Mouse (Mus musculus) frontal cortex, adult 2 months (tissue): ENCODE measurements around the gene Dcakd. TPM values are rescaled to one million over a fixed set of nuclear protein-coding genes. Genes with fewer than 3 reads are reported as not detected.
A peak's percentile ranks its signal among the peaks of the same experiment; 100 is the strongest.

Experiments
- DNase-seq, 2 experiments: peaks; one replicate each; pipeline ENCODE4 v3.0.0; 2022; ENCODE audit warnings: low spot score in 1 of 2; ENCODE audit errors: extremely low spot score in 1 of 2
- polyA plus RNA-seq: library from polyadenylated mRNA; depleted of rRNA; stranded (reverse); fragments of >200 nt; gene quantifications from 2 replicates; pipeline ENCODE4 v1.2.3, GENCODE M21; 2012; rRNA removed

Dcakd gene
- polyA plus RNA-seq = 88.0 and 94.5 TPM in 2 replicates

DNA sequence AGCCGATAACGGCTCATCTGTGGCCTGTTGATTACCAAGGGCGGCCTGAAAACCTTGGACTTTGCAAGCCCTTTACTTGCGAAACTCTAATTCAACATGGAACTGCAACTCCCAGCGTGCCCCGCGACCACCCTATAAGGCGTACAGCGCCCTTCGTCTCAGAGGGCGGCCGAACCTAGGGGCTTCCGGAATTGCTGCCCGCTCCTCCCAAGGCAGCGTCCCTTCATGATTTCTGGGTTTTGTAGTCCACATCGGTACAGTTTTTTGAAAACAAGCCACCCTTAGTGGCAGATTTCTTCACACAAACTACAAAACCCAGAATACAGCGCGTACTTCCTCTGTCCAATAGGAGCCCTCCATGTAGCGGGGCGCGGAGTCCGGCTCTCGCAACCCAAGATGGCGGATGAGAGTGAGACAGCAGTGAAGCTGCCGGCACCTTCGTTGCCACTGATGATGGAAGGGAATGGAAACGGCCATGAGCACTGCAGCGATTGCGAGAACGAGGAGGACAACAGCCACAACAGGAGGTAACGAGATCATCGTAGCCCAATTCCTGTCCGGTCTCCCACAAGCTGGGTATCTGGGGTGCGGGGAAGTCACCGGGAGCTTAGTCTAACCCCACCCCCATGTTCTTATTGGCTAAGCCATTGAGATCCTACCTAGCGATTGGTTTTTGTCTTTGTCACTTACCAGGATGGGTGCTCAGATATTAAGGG is at the start of gene Dcakd, which contains the start of gene Nmt1:
TSS of gene Dcakd (minus strand) at position 158 of the 716 bp plus-strand sequence.
TSS of gene Nmt1 (plus strand) at position 15 of the 716 bp plus-strand sequence.
- peak; percentile 97 for DNase-seq

DNA sequence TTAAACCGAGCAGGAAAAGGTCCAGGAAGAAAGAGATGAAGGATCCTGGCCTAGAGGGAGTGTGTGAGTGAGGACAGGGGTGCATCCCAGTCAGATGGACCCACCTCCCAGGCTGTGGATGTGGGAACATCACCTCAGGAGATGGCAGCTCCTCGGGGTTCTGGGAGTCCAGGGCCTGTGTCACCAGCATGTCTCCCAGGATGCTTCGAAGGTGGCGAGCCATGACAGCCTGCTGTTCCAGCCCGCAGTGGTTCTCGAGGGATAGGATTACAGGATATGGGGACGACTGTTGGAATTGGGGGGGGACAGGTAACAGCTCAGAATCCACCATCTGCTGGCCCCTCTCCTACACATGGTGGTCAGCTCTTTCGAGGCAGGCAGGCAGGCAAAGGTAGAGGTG is 48.4 kb upstream of the Dcakd start:
- DNase-seq = no peak

DNA sequence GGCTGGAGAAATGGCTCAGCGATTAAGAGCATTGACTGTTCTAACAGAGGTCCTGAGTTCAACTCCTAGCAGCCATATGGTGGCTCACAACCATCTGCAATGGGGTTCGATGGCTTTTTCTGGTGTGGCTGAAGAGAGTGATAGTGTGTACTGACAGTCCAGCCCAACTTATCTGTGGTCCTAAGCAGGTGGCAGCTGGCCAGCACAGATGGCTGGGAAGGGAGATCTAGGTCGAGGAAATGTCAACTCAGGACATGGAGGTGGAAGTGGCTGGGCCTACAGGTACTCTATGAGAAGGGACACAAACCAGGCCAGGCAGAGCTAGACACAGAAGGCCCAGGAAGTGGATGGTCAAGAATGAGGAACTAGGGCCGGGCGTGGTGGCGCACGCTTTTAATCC is 47.9 kb upstream of the Dcakd start:
- DNase-seq = no peak

DNA sequence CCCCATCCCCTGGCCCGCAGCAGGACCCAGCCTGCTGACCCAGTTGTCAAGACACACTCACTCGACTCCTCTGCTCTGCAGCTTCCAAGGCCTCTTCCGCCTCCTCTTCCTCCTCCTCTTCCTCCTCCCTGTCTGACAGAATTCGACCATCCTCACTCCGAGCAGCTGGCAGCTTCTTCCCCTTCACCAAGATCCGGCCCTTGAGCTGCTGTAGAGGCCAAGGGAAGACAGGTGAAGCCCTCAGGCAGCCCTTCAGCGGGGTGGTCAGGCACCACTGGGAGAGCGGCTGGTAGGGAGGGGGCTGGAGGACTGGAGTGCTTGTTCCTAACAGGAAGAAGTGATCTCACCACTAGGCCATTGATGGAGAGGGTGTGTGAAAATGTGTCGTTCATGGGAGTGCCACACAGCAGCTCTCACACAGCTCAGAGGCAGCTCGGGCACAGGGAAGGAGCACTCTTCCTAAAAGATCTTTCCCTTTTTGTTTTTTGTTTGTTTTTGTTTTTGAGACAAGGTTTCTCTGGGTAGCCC is 46.7 kb upstream of the Dcakd start:
- DNase-seq = no peak

DNA sequence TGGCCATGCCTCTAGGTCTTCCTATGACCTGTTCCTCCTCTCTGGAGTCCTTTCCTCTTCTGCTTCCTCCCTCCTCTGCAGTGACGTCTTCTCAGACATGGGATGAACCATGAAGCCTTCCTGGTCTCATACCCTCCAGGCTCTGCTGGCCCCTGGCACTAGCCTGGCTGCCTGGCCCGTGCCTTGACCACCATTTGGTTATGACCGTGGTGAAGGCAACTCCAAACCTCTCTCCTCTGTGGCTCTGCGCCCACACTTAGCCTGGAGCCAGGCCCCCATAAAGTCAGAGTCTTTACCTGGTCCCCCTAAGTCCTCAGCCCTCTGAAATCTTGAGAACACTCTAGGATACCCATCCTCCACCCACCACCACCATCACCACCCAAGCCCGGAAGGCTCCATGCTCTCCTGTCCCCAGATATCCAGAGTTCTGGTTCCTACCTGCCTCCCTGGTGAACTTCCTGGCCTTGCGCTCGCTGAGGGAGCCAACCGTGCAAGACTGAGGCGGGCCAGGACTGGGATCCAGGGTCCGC is 46.1 kb upstream of the Dcakd start:
- DNase-seq = no peak

DNA sequence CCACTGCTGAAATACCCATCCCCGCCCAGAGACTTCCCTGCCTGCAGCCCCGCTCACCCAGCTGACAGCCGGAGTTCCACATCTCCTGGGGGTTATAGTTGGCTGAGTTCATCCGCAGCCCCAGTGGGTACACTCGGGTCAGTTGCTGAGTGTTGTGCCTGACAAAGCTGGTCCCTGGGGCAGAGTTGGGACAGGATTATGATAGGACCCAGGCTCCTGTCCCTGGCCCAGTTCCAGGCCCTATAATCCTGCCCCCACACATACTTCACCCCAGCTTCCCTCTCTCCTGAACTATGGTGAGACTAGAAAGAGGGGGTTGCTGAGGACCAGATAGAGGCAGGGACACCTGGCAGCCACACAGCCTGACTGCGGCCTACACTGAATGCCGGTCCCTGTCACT is 45.5 kb upstream of the Dcakd start:
- DNase-seq = no peak

DNA sequence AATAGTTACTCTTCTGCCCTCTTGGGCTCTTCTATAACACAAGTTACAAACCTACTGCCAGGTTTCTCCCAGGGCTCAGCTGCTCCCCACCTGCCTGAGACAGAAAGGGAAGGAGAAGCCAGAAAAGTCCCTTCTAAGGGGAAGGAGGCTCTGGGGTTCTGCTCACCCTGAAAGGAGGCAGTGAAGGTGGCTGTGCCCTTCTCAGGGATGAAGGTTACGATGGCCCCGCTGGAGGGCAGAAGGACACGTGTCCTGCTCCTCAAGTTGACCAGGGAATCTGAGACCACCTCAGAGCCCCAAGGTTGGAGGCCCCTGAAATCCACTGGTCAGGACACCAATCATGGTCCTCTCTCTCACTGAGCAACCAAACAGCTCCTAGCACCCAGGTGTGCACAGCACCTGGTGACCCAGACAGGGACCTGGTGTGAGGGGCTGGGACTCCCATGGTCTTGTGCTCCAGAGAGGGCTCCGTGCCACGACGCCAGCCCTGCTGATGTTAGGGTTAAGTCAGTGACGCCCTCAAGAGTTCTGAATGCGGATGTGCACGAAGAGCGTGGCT is 42.3 kb upstream of the Dcakd start:
- no peak for DNase-seq

DNA sequence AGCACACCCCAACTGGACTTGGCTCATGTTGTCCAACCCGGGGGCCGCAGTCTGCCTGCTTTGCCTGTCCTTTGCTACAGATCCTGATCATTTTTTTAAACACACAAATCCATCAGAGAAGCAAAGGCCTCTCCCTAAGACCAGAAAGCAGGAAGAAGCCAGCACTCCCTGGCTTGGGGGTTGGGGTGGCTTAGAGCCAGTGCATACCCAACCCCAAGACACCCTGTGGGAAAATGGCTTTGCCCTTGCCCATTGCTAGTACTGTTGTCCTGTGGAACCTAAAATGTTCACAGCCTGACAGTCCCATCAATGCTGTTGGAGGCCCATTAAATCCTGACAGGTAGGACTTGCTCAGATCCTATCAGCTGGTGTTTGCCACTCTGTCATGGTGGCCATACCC is 41.6 kb upstream of the Dcakd start:
- no peak for DNase-seq

DNA sequence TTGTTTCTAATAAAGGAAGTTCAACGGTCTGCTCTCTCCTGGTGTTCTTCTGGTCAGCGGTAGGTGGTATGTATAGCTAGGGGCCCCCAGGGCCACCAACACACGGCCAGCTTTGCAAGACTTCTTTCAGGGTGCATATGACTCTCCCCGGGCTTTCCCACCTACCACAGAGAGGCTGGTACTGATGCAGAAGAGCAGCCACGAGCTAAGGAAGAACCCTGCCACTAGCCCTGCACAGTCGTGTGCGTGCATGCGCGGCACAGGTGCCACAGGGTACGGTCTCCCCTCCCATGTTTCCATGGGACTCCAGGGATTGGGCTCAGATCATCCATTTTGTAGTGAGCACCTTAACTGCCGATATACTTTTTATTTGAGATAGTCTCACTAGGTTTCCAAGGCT is 40.8 kb upstream of the Dcakd start:
- no peak for DNase-seq

DNA sequence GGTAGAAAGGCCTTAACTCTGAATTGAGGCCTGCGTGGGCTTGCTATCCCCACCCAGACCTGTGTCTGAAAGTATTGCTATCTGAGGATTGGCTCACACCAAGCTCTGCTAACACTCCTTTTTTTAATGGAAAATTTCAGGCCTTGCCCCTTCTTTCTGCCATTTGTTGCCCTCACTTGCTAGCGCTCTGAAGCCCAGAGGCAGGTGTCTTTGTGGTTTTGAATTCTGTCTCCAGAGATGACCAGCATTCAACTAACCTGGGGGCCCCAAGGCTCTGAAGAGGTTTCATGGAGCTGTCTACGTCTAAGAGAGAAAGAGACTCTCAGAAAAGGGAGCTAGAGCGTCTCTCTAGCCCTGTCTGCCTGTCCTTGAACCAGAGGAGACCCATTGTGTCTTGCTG is 40.1 kb upstream of the Dcakd start:
- DNase-seq = no peak

DNA sequence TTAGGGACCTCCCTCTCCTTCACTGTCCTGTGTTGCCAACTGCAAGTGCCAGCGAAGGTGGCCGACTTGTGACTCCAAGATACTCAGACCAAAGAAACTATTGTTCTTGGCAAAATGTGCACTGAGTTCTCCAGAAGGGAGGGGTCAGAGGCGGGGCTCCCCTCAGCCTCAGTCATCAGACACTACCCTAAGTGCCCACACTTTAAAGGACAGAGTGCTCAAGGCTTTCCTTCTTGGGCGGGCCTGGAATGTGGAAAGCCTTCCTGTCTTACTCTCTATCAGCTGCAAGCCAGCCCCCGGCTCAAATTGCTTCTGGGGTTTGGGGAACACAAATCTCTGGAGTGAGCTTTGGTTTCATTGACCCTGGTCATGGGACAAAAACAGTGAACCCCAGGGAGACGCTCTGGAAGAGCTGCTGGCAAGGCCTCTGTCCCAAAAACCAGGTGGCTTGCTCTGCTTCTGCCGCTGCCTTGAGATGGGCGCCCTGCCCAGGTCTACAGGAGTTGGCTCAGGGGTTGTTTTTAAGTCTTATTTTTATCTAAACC is 39.4 kb upstream of the Dcakd start:
- no peak for DNase-seq

DNA sequence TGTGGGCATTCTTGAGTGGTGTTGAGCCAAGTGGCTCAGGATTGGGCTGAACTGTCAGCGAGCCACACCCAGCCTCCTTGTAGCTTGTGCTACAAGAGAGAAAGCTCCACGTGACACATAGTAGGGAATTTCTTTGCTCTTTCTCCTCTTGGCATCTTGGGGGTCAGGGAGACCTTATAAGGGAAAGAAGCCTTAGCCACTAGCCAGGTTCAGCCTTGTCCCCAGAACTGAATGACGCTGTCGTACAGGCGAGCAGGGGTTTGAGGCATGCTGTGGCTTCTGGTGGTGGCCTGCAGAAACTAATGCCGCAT is 38.9 kb upstream of the Dcakd start:
- DNase-seq = no peak

DNA sequence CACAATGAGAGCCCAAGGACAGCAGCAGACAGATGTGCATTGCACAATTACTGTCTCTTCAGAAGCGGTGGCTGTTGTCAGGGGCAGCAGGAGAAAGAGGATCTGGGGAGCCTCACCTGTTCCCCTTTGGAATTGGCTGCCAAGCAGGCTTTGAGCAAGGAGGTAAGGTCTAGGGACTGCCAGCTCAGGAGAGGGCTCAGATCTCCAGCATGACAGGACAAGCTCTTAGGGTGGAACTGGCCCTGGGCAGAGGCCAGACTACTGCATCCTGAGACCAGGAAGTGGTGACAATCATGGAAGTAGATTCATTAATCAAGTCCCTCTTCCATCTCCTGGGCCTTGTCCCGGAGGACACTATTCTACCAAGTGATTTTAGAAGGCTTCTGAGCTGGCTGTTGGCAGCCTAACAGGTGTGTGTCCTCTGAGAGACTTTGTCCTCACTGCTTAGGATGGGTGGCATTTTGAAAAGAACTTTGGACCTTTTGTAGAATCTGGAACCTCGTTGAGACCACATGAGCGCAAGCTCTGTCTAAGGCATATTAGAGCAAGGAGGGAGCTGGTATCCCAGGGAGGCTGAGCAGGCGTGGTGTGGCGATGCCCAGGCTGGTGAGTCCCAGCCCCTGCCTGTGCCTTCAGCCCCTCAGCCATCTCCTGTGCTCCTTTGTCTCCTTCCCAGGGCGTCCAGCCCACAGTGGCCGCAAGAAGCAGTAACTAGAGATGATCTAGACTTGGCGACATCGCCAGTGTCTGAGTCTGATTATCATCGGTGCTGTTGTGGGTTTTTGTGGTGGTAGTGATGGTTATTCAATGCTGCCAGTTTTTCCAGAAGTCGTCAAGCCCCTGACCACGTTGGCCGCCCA is 38.3 kb upstream of the Dcakd start:
- DNase-seq = no peak

DNA sequence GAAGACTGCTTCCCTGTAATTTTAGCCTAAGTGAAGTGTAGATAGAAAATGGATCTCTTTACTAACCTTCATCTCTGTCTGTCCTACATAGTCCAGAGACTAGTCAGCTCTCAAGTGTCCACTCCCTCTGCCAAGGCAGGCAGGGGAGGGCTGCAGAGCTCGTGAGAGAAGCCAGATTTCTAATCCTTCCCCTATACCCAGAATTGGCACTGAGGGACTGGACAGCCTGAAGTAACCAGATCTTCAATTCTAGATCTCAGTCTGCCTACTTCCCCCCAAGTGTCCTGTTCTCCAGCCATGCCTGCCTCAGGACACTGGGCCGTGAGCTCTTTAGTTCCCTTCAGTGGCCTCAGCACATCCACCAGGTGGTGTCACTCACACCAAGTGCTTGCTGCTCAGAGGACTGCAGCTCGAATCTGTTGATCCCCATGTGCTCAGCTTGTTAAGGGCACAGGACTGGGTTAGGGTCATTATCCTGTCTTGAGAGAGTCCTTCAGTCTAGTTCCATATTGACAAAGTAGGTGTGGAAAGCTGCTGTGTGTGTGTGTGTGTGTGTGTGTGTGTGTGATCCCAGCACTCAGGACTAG is 30.5 kb upstream of the Dcakd start:
- DNase-seq = no peak

DNA sequence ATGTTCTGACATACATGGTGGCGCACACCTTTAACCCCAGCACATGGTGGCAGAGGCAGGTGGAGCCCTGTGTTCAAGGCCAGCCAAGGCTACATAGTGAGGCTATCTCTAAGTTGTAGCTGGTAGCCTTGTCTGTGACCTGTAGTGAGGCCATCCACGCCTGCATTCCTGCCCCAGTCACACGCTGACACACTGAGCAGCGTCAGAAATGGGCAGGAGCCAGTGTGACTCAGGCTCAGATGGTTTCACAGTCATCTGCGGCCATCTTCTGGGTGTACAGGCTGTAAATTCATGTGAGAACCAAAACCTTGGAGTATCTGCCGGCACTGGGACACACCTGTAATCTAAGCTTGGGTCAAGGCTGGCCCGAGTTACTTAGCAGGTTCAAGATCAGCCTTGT is 28.5 kb upstream of the Dcakd start:
- no peak for DNase-seq

DNA sequence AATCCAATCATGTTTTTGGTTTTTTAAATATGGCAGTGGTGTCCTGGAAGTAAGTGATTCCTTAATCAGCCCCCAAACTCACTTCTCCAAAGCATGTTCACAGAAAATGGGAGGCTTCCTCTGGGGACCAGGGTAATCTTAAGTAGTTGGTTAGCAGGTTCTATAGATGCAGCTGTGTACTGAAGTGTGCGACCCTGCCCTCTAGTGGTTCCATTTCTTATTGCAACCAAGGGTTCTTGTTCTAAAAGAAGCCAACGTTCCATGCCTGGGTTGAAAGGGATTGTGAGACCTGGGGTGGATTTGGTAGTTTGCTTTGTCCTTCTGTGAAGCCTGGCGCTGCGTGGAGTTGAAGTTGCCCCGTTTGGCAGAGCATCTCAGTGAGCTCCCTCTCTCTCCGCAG is 26.7 kb upstream of the Dcakd start:
- DNase-seq = peak; percentile 64 to 95

DNA sequence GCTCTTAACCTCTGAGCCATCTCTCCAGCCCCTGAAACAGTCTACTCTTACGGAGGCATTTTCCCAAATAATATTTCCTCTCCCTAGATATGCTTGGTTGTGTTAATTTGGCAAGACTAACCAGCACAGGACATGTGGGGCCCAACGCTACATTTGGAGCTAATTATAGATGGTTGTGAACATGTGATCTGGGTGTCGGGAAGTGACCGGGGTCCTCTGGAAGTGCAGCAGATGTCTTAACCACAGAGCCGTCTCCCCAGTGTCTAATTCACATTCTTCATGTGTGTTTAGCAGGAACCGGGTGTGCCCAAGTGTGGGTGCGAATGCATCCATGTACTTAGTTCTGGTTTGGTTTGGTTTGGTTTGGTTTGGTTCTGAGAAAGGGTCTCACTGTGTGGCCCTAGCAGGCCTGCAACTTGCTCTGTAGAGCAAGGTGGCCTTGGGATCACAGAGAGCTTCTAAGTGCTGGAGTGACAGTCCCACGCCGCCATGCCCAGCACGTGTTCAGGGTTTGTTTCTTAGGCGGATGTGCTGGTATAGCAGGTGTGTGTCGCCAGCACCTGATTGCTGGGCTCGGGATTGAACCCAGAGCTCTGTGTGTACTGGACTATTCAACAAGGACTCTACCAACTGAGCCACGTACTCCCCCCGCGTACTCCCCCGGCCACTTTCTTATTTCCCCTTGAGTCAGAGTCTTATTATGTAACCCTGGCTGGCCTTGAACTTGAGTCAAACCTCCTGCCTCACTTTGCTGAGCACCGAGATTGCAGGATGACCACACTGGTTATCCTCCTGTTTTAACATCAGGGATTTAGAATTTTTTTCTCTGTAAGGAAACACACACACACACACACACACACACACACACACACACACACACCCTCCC is 25.3 kb upstream of the Dcakd start:
- DNase-seq = no peak

DNA sequence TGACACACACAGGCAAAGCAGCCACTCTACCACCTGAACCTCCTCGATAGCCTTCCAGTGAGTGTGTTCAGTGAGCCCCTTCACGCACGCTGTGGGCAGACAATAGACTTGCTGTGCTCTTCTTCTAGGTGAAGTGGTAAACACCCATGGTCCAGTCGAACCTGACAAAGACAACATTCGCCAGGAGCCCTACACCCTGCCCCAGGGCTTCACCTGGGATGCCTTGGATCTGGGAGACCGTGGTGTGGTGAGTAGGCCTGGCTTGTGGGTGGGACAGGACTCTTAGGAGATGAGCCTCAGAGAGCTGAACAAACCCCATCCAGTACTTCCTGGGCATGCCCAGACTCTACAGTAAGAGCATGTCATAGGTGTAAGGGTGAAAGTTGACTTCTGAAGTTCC is 23.9 kb upstream of the Dcakd start:
- no peak for DNase-seq

DNA sequence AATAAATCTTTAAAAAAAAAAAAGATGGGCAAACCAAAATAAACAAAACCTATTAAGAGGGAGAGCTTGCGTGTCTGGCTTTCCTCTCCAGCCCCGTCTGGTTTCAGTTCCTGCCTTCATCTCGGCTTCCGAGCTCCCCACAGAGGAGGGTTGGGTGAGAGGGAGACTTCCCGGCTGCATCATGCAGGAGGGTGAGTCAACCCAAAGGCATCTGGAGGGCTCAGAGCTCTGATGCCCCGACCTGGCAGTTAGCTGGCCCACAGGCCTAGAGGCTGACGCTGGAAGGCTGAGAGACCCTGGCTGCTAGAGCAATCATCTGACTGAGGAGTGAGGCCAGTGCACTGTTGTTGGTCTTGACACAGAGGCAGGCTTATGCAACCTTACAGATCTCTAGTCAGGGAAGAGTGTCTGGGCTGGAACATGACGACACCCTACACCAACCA is 23.1 kb upstream of the Dcakd start:
- peak; percentile 52 to 53 for DNase-seq

DNA sequence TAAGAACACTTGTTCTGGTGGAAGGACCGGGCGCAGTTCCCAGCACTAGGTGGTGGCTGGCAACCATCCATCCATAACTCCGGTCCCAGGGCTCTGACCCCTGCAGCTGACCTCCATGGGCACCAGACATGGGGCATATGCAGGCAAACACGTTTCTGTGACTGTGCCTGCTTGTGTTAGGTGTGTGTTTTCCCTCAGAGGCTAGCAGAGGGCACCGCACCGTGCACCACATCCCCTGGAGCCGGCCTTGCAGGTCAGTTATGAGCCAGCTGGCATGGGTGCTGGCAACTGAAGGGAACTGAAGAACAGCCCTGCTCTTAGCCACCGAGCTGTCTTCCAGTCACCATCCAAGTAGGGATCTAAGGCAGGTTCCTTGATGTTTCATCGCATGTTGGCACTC is 22.0 kb upstream of the Dcakd start:
- DNase-seq = no peak
